Mouse (Mus musculus): Measurements from ENCODE around the gene Vmn1r8.

DNA sequence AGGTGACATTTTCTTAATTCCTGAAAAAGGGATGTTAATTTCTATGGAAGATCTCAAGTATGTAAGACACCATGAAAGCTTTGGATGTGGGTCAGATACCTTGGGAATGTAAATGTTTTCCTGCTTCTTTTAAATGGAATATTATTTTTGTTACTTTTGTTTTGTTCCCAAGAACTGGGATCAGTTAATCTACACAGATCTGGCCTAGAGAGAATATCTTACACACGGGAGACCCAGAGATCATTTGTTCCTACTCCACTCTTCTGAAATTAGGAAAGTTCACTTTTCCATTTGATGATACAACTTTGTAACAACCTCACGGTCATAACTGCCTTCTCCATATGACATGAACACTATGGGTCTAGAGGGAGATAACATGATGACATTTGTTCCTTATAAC, 34.4 kb downstream of the Vmn1r8 start, which contains the start of gene Vmn1r9:
- TF ChIP-seq CTCF (IDR thresholded peaks at IDR 0.05): no peak
- no peak for TF ChIP-seq POLR2A (IDR thresholded peaks at IDR 0.05; ENCODE audit: insufficient read depth, low read depth, low read length)

All from heart, adult 2 months (tissue).